Mouse (Mus musculus): ENCODE measurements around the gene Olfr23.
"Not testable (repeated sequence)": the region's sequence is repeated elsewhere in the genome, so short reads cannot be mapped to it uniquely, and the experiment has no call there.

The Olfr23 gene

GRCm38 (mm10) chr11:73936377-73936776 lies at the start of gene Olfr23:
Gene Olfr23, plus strand, starts transcription at chr11:73936677.
- DNase-seq (ENCODE audit: low read depth, low spot score): no peak

- no peak for DNase-seq (ENCODE audit: low read depth, low spot score)
Measured at GRCm38 (mm10) chr11:73890671-73891070, 45.8 kb upstream of the Olfr23 start, which contains the start of gene Olfr394. Gene Olfr394, minus strand, starts transcription at chr11:73890771.

- DNase-seq (ENCODE audit: low read depth, low spot score): not testable (repeated sequence)
Measured at GRCm38 (mm10) chr11:73909199-73909598, 27.3 kb upstream of the Olfr23 start, which contains the start of gene Olfr395. Gene Olfr395, minus strand, starts transcription at chr11:73909299.

- no peak for DNase-seq (ENCODE audit: low read depth, low spot score)
Measured at GRCm38 (mm10) chr11:73960517-73960916, 24.0 kb downstream of the Olfr23 start, which contains the start of gene Olfr397. Gene Olfr397, plus strand, starts transcription at chr11:73960817.

- DNase-seq (ENCODE audit: low read depth, low spot score): no peak
Measured at GRCm38 (mm10) chr11:73990307-73990706, 53.8 kb downstream of the Olfr23 start, which contains the start of gene Olfr398. Gene Olfr398, minus strand, starts transcription at chr11:73990407.

Measured in telencephalon, adult 2 months (tissue).